Mouse (Mus musculus) thymus, postnatal 36 days (tissue): Measurements from ENCODE around the gene Orai1.
"Not testable (repeated sequence)": the region's sequence is repeated elsewhere in the genome, so short reads cannot be mapped to it uniquely, and the experiment has no call there.

Experiments used
- DNase-seq, 2 experiments: peaks; one replicate each; pipeline ENCODE4 v3.0.0; 2022; ENCODE audit warnings: mixed read lengths in 2 of 2

The Orai1 gene

GRCm38 (mm10) chr5:123014753-123015701 lies at the start of gene Orai1:
Orai1 (plus strand) TSS chr5:123015074.
- DNase-seq = peak; percentile 99

DNA sequence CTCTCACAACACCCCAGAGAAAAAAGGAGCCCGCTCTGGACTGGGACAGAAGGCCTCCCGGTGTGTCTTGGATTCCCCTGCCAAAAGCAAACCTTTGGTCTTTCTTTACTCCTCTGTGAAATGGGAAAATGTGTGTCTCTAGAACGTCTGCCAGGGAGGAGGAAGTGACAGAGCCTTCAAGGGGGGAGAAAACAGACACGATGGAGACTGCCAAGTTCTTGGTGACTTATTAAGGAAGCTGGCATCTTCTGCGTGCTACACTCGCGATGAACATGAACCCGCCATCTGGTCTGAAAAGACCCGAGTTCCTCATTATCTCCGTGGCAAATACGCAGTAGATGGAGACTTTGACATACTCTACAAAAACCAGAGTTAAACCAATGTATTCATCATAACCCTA lies 49.4 kb upstream of the Orai1 start:
- no peak for DNase-seq

GRCm38 (mm10) chr5:122968322-122968721 lies 46.6 kb upstream of the Orai1 start:
- peak; percentile 85 to 87 for DNase-seq

DNA sequence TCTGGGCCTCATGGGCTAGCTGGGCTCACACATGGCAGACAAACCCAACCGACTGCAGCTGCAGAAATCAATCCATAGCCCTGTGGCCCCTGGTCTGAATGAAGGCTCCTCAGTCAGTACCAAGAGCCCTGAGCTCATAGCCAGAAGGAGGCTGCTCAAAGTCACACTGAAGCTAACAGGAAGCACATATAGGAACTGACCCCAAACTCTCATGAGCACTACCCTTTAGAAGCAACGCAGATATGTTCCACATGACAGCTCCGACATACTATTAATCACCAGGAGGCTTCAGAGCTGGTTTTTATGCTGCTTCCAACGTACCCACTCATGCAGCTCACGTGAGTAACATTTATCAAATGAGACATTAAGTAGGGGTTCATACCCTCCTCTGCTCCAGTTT lies 44.8 kb upstream of the Orai1 start:
- no peak for DNase-seq

DNA sequence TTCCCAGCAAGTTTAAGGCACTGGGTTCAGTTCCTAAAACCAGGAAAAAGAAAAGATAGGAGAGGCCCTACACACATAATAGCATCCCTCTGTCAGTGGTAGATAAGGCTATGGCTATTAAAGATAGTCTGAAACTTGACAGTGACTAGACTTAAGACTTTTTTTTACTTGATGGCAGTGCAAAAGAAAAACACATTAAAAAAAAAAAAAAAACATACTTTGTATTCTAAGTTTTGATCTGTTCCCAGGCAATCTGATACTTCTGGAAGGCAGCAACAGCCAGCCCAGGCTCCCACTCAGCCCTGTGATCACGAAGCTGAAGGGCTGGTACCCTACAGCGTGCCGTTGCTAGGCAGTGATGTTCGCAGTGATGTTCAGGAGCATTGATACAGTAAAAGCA lies 43.4 kb upstream of the Orai1 start:
- no peak for DNase-seq

DNA sequence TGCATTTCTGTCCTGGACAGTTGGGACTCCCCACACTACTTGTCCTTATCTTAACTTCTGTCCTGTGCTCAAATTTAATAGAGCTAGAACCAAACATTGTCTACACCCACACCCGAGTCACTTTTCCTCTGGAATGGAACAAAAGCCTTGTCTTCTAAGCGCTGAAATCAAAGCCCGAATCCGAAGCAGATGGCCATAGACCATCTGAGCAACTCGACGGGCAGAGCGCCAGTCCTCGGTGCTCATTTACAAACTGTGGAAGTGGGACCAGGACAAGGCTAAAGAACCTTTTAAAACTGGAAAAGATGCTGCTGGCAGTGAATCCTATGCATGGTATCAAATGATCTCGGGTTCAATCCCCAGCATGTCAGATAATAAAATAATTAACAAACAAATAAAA lies 42.8 kb upstream of the Orai1 start:
- no peak for DNase-seq

- not testable (repeated sequence) for DNase-seq
Observed at GRCm38 (mm10) chr5:122974701-122975100, 40.2 kb upstream of the Orai1 start.

- DNase-seq = no peak
Observed at GRCm38 (mm10) chr5:122978970-122979369, 35.9 kb upstream of the Orai1 start.

- no peak for DNase-seq
Observed at GRCm38 (mm10) chr5:122984483-122984882, 30.4 kb upstream of the Orai1 start.

DNA sequence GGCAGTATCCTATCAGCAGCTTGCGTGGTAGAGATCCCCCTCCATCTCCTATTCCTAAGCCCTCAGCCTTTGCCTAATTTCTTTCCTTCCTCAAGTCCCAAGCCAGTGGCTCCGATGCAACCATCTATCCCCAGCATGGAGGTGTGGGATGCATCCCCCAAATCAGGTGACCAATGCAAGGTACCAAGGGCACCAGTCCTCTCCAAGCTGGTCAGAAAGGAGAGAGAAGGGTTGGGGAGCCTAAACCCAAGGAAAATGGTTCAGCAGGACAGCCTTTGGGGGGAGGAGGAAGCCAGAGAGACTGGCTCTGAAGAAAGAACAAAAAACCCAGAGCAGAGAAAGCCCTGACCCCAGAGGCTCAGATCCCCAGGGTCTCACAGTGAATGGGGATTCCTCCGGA lies 29.6 kb upstream of the Orai1 start:
- no peak for DNase-seq

- no peak for DNase-seq
Observed at GRCm38 (mm10) chr5:122986091-122986493, 28.8 kb upstream of the Orai1 start.

GRCm38 (mm10) chr5:122987211-122988020 lies 27.5 kb upstream of the Orai1 start:
- DNase-seq = peak; percentile 51 to 68

- peak; percentile 72 to 78 for DNase-seq
Observed at GRCm38 (mm10) chr5:122988021-122988751, 26.7 kb upstream of the Orai1 start.

- peak; percentile 84 for DNase-seq
Observed at GRCm38 (mm10) chr5:122989001-122989525, 25.8 kb upstream of the Orai1 start.

- DNase-seq = no peak
Observed at GRCm38 (mm10) chr5:122989551-122990330, 25.1 kb upstream of the Orai1 start, which contains the start of gene Kdm2b. Kdm2b (minus strand) TSS chr5:122989823.

DNA sequence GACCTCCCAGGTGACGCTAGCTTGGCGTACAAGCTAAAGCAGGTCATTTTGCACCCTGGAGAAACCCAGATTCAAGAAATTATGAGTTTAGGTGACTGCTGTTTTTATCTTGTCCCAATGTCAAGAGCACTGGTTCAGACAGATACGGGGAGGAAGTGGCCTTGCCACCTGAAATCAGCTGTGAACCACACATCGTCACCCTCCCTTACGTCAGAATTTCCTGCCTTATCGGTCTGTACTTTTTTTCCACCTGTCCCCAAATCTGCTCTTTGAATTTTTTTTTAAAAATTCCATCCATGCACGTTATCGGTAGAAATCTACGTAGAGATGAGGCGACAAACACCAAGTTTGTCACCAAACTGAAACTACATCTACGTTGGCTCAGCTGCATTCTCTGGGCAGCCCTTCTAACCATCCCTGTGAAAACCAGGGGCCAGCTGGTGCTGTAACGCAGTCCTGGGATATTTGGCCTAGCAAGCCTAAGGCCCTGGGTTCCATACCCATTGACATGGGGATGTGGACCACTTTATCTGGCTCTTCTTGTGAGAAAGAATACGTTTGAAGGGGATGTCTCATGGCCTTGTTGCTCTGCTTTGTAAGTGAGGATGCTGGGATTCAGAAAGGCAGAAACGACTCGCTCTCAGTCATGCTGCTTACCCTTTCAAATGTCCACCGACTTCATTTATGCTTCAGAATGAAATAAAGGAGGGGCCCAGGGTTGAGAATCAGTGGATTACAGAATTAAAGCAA lies 24.3 kb upstream of the Orai1 start:
- DNase-seq = peak; percentile 56 to 72

DNA sequence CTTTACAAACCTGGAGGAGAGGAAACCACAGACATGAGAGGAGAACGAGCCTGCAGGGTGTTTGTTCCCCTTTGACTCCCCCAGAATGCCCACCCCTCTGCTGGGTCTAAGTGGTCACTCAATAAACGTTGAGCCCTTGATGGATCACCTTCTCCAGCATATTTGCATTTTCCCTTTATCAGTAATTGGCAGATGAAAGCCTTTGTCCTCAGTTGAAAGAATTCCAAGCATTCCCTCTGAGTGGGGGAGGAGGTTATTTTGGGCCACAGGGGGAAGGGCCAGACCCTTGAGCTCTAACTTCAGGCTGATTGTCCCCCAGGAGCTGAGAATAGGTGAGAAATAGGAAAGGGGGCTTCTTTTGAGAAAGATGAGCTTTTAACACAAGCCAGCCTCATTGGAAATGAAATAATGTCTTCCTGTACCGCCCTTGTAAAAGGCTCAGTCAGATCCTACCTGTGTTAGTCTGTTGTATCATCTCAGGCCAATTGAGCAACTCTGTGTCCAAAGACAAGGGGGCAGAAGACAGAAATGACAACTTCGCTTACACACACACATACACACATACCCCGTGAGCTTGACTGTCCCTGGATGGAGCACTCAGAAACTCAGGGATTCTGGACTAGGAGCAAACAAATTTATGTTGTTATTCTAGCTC lies 23.4 kb upstream of the Orai1 start:
- no peak for DNase-seq

- no peak for DNase-seq
Observed at GRCm38 (mm10) chr5:122993811-122994210, 21.1 kb upstream of the Orai1 start.

GRCm38 (mm10) chr5:122994303-122994846 lies 20.5 kb upstream of the Orai1 start:
- peak; percentile 92 to 93 for DNase-seq

GRCm38 (mm10) chr5:122994910-122995309 lies 20.0 kb upstream of the Orai1 start:
- peak in 1 of 2 experiments; percentile 20 for DNase-seq
